Mouse (Mus musculus) testis, adult 2 months (tissue): ENCODE measurements around the gene Smurf1. TPM values are rescaled to one million over a fixed set of nuclear protein-coding genes. Genes with fewer than 3 reads are reported as not detected.

Experiments used
- H3K27ac ChIP-seq: fragments of 200-500 bp; 2 replicates; pipeline ENCODE4 v1.5.1; 2012; ENCODE audit warnings: low read depth, low read length; ENCODE audit not compliant: control insufficient read depth, insufficient read depth
- H3K27me3 ChIP-seq: fragments of 200-500 bp; 2 replicates; pipeline ENCODE4 v1.6.1; 2012; ENCODE audit warnings: mild to moderate bottlenecking, low read length, moderate library complexity; ENCODE audit not compliant: control insufficient read depth, insufficient read depth
- H3K36me3 ChIP-seq: fragments of 200-500 bp; 2 replicates; pipeline ENCODE4 v1.6.1; 2012; ENCODE audit warnings: mild to moderate bottlenecking, low read length; ENCODE audit not compliant: control insufficient read depth, insufficient read depth
- H3K4me1 ChIP-seq: fragments of 200-500 bp; 2 replicates; pipeline ENCODE4 v1.6.1; 2012; ENCODE audit warnings: low read length; ENCODE audit not compliant: control insufficient read depth, insufficient read depth
- H3K4me3 ChIP-seq: fragments of 200-500 bp; 2 replicates; pipeline ENCODE4 v1.5.1; 2012; ENCODE audit warnings: low read depth, mild to moderate bottlenecking, low read length, moderate library complexity, mixed read lengths; ENCODE audit not compliant: control insufficient read depth
- CTCF ChIP-seq: fragments of 200-500 bp; IDR thresholded peaks from 2 replicates; pipeline ENCODE4 v1.5.1; 2012; ENCODE audit warnings: low read depth, mild to moderate bottlenecking, inconsistent platforms, low read length, moderate library complexity; ENCODE audit not compliant: control insufficient read depth, insufficient read depth, insufficient replicate concordance
- POLR2A ChIP-seq: fragments of 200-500 bp; IDR thresholded peaks from 2 replicates; pipeline ENCODE4 v1.6.1; 2012; ENCODE audit warnings: low read depth, mild to moderate bottlenecking, inconsistent platforms, low read length, moderate library complexity; ENCODE audit not compliant: control insufficient read depth
- polyA plus RNA-seq: library from polyadenylated mRNA; depleted of rRNA; stranded (reverse); fragments of >200 nt; gene quantifications from 2 replicates; pipeline ENCODE4 v1.2.3, GENCODE M21; 2012

The Smurf1 gene
- polyA plus RNA-seq, 1 experiment: 30.4 TPM

- Histone ChIP-seq H3K4me3 (no peak overlapping the region), H3K27me3 (no peaks in the 10 kb centered on the region), H3K36me3 (peaks cover 4% of the 10 kb centered on the region)
Measured at GRCm38 (mm10) chr5:144884629-144885217, 80.9 kb downstream of the Smurf1 start.

DNA sequence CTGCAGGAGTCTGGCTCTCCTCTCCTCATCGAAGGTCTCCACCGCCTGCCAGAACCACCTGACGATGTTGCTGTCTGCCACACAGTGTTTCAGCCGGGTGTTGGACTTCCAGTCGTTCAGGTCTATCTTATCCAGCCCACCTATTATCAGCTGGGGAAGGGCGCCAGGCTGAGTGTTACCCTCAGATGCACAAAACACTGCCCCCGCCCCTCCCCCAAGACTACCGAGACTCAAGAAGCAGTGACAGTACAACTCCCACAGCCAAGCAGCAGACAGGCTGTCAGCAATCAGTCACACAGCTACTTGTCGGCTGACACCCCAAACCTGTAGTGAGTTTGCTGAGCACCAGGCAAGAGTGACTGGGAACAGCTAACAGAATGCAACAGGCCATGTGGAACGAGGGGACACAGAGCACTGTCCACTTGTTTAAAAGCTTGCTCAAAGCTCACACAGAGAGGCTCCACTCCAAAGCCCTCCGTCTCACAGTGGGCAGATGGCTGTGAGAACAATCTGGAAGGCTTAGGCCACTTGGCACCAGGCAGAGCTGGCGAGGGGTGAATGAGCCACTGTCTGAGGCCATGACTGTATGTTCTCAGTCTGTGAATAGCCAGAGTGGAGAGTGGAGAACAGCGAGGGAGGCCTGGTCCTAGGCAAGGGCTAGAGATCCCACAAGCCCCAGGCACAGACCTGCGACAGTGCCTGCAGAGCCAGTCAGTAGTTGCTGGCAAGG is 83.8 kb downstream of the Smurf1 start:
- Histone ChIP-seq H3K27ac (no peak overlapping the region), H3K27me3 (no peaks in the 10 kb centered on the region), H3K4me1 (no peaks in the 10 kb centered on the region), H3K4me3 (no peak overlapping the region), H3K36me3 (peaks cover 2% of the 10 kb centered on the region)
- TF ChIP-seq CTCF (no peak), POLR2A (0 out of 2 replicates have a peak, but pooled peaks have one; percentile 12)

More at GRCm38 (mm10) chr5:144884629-144885217, 80.9 kb downstream of the Smurf1 start:
- Histone ChIP-seq H3K4me1 (no peaks in the 10 kb centered on the region), H3K27ac (no peak overlapping the region)
- no peak for TF ChIP-seq POLR2A
- peak; percentile 29; the same call in 1 of the 2 replicates for TF ChIP-seq CTCF

DNA sequence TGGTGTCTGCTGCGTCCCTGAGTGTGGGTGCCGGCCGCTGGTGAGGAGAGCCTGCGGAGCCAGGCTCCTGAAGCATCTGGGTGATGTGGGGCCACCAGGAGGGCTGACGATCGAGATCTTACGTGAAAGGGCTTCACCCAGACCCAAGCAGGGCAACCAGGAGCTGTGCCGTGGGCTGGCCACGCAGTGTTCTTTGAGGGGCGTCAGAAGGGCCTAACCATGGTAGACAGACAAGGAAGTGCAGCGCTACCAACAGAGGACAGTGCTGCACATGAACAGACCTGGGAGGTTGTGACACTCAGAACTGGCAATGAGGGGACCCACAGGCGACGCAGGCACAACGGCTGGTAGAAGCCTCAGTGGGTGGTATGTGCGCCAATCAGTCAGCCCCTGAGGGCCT is 88.6 kb downstream of the Smurf1 start:
- Histone ChIP-seq H3K4me1 (no peaks in the 10 kb centered on the region; the same call in 1 of the 2 replicates), H3K27ac (no peak overlapping the region), H3K27me3 (no peaks in the 10 kb centered on the region), H3K4me3 (no peak overlapping the region), H3K36me3 (no peaks in the 10 kb centered on the region)
- TF ChIP-seq CTCF (no peak), POLR2A (no peak)

DNA sequence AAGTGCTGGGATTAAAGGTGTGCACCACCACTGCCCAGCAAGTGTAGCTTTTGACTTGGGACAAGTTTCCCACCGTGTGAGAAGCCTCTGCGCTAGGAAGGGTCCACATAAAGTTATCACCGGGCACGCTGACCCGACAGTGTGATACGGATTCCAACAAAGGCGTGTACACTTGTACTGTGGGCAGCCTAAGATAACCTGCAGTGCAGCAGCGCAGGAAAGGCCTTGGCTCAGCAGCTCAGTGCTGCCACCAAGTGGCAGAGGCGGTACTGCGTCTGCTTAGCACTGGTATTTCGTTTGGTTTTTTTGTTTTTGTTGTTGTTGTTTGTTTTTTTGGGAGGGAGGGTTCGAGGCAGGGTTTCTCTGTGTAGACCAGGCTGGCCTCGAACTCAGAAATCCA is 89.8 kb downstream of the Smurf1 start:
- Histone ChIP-seq H3K4me3 (no peak overlapping the region), H3K36me3 (no peaks in the 10 kb centered on the region), H3K27me3 (no peaks in the 10 kb centered on the region), H3K4me1 (no peaks in the 10 kb centered on the region; the same call in 1 of the 2 replicates), H3K27ac (no peak overlapping the region)
- TF ChIP-seq CTCF: peak; percentile 98
- TF ChIP-seq POLR2A: no peak

- no peak for TF ChIP-seq CTCF
- TF ChIP-seq POLR2A: no peak
- H3K4me3 ChIP-seq: no peak overlapping the region
- H3K36me3 ChIP-seq: no peaks in the 10 kb centered on the region
- H3K4me1 ChIP-seq: no peaks in the 10 kb centered on the region; the same call in 1 of the 2 replicates
- no peaks in the 10 kb centered on the region for H3K27me3 ChIP-seq
- no peak overlapping the region for H3K27ac ChIP-seq
Measured at GRCm38 (mm10) chr5:144875227-144875626, 90.4 kb downstream of the Smurf1 start.

DNA sequence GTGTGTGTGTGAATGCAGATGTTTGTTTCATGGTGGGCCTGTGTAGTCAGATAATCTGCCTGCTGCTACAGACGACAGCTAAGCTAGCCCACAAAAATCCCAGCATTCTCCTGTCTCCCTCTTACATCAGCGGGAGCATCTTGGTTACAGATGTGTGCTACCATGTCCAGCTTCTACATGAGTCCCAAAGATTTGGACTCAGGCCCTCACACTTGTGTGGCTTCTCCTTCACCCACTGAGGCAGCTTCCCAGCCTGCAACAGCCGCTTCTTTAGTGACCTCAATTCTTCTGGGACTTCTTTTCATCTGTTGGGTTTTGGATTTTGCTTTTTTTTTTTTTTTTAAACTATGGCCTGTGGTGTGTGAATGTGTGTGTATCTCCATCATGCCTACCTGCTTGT is 92.8 kb downstream of the Smurf1 start:
- Histone ChIP-seq H3K27me3 (no peaks in the 10 kb centered on the region), H3K36me3 (no peaks in the 10 kb centered on the region), H3K4me1 (no peaks in the 10 kb centered on the region; the same call in 1 of the 2 replicates), H3K4me3 (no peak overlapping the region), H3K27ac (no peak overlapping the region)
- no peak for TF ChIP-seq POLR2A
- TF ChIP-seq CTCF: no peak

DNA sequence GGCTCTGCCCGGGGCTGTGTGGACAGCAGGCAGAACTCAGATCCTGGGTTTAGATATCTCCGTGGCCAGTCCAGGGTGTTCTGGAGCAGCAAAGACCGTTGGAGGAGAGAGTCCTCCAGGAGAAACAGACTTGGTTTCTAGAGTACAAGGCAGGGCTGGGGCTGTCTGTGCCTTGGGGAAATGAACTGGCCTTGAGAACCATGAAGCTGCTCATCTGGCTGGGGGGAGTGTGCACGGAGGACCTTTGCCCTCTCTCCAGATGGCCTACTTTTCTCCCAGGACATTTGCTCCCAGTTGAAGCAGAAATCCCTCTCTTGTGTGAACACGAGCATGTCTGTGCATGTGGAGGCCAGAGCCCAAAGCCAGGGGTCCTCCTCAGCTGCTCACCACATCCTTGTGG is 93.3 kb downstream of the Smurf1 start:
- Histone ChIP-seq H3K27ac (peak overlapping the region; percentile 68; the same call in 1 of the 2 replicates), H3K36me3 (no peaks in the 10 kb centered on the region), H3K4me3 (no peak overlapping the region), H3K4me1 (no peaks in the 10 kb centered on the region; the same call in 1 of the 2 replicates), H3K27me3 (no peaks in the 10 kb centered on the region)
- no peak for TF ChIP-seq CTCF
- TF ChIP-seq POLR2A: no peak
